Mouse (Mus musculus): ENCODE measurements around the gene Il11ra1.

GRCm38 (mm10) chr4:41658566-41659384, 41.0 kb upstream of the Il11ra1 start:
- TF ChIP-seq GATA1 (IDR thresholded peaks at IDR 0.05; ENCODE audit: borderline replicate concordance, low read length) (no peak), FLI1 (IDR thresholded peaks at IDR 0.05; ENCODE audit: low read length) (no peak)
